Mouse (Mus musculus) skeletal muscle tissue, adult 2 months (tissue): ENCODE measurements at regions not wholly inside any gene's neighbourhood (a gene's known extent, or its start where the extent isn't known, plus 50 kb on each side); places are given as distances from the start of the nearest gene placed in this dataset.
A peak's percentile ranks its signal among the peaks of the same experiment; 100 is the strongest.

Experiments used
- DNase-seq: peaks from one replicate; pipeline ENCODE4 v3.0.0-alpha.2; 2012; ENCODE audit warnings: low read depth, low spot score

DNA sequence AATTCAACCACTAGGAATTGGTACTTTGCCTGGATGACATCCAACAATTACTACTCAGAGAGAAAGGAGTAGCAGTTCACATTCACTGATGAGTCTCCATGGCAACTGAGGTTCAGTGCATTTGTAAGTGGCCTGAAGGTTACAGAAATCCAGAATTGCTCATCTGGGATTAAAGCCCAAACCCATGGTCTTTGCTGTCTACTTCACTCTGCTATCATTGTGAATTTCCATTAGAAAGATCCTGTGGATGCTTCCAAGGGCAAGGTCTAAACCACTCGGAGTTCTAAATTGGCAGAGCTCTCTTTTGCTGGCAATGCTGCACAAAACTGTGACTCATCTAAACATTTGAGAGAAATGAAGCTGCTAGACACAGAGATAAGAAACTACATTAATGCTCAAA, 319.9 kb upstream of the Tbl1x start:
- DNase-seq = peak; percentile 3

DNA sequence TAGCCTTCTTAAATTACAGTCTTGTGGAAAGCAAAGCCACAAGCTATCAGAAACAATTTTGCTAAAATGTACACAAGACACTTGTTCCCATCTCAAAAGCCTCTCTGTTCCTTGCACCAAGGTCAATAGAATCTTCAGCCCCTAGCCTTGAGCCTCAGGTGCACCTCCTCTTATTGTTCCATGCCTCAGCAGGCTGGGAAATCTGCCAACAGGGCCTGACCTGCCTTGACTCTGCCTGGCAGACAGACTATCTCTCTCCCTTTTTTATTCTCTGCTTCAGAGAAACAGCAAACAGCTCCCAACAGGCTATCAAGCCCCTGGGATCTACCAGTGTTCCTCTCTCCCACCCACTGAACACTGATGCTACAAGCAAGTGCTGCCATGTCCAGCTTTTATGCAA, 302.1 kb upstream of the Tbl1x start:
- no peak for DNase-seq

DNA sequence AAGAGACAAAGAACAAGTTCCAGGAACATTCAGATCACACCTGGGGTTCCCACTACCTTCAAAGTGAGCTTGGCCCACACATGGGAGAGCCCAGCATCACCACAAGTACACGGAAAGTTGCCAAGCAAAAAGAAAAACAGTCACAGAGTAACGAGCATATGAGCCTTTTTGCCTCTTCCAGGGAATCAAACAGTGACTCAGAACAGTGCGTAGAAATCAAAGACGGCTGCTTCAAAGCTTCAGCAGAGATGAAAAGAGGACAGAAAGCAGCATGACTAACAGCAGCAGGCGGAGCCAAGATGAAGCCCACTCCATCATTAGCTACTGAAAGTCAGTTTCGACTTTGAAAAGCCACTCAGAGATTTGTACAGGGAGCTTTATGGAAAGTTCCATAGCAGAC, 291.5 kb upstream of the Tbl1x start:
- no peak for DNase-seq
